Mouse (Mus musculus) midbrain, embryonic 14.5 days (tissue): ENCODE measurements around the gene Rps6ka1. TPM values are rescaled to one million over a fixed set of nuclear protein-coding genes. Genes with fewer than 3 reads are reported as not detected.
A peak's percentile ranks its signal among the peaks of the same experiment; 100 is the strongest.

Experiments used
- ATAC-seq: fragments of 200-750 bp; cut with Nextera tagmentation; 2 replicates; pipeline ENCODE4 v1.8.0; 2017; ENCODE audit warnings: moderate number of reproducible peaks, moderate library complexity; ENCODE audit not compliant: low FRiP score, low TSS enrichment
- DNase-seq: peaks from one replicate; pipeline ENCODE4 v3.0.0-alpha.2; 2015
- H3K27ac ChIP-seq: fragments of 300-500 bp; sonication (generic); replicated peaks from 2 replicates; pipeline ENCODE4 v1.5.1; 2014; ENCODE audit warnings: mild to moderate bottlenecking, low read depth, low read length, moderate library complexity
- H3K27me3 ChIP-seq: fragments of 300-500 bp; sonication (generic); 2 replicates; pipeline ENCODE4 v1.6.1; 2014; ENCODE audit warnings: low read length, control low read depth, mixed read lengths; ENCODE audit not compliant: control insufficient read depth, insufficient read depth
- H3K36me3 ChIP-seq: fragments of 300-500 bp; sonication (generic); 2 replicates; pipeline ENCODE4 v1.6.1; 2014; ENCODE audit warnings: low read length, control low read depth; ENCODE audit not compliant: control insufficient read depth, insufficient read depth
- H3K4me1 ChIP-seq: fragments of 300-500 bp; sonication (generic); 2 replicates; pipeline ENCODE4 v1.6.1; 2014; ENCODE audit warnings: mild to moderate bottlenecking, antibody characterized with exemption, low read length, control low read depth; ENCODE audit not compliant: control insufficient read depth, insufficient read depth
- H3K4me2 ChIP-seq: fragments of 300-500 bp; sonication (generic); 2 replicates; pipeline ENCODE4 v1.6.1; 2014; ENCODE audit warnings: mild to moderate bottlenecking, low read length, moderate library complexity
- H3K4me3 ChIP-seq: fragments of 300-500 bp; sonication (generic); replicated peaks from 2 replicates; pipeline ENCODE4 v1.5.1; 2014; ENCODE audit warnings: low read depth, low read length
- H3K9ac ChIP-seq: fragments of 300-500 bp; sonication (generic); replicated peaks from 2 replicates; pipeline ENCODE4 v1.6.1; 2014; ENCODE audit warnings: mild to moderate bottlenecking, low read length, moderate library complexity
- H3K9me3 ChIP-seq: fragments of 300-500 bp; sonication (generic); 2 replicates; pipeline ENCODE4 v1.6.1; 2016; ENCODE audit warnings: low read length, control low read depth, mixed read lengths; ENCODE audit not compliant: control insufficient read depth
- WGBS: fragments of 180-500 bp; shearing (Covaris S2); extraction: QIAGEN DNeasy Blood & Tissue Kit; methylation state at CpG from one replicate; pipeline ENCODE4 v1.1.7; 2014; 5-methylcytosine and 5-hydroxymethylcytosine counted together
- polyA plus RNA-seq: library from polyadenylated mRNA; unstranded; fragments of >200 nt; fragmentation: Nextera tagmentation; extraction: Ambion mirVana; gene quantifications from 2 replicates; pipeline ENCODE4 v1.2.1, GENCODE M21; 2014

Gene Rps6ka1
- polyA plus RNA-seq, 1 experiment from 2014 or later, result 22.0 TPM

DNA sequence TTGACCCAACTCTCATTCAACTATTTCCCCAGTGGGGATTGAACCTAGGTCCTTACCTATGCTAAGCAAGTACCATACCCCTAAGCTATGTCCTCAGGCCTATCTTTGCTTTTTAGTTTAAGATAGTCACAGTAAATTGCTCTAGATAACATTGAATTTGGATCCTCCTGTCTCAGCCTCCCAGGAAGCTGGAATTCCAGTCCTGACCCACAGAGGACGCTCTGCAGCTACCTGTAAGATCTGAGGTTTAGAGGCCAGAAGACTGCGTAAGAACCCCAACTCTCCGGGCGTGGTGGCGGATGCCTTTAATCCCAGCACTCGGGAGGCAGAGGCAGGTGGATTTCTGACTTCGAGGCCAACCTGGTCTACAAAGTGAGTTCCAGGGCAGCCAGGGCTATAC lies 47.1 kb downstream of the Rps6ka1 start:
- no peaks in the 10 kb centered on the region for H3K4me1 ChIP-seq
- no peak overlapping the region for H3K27ac ChIP-seq
- H3K9me3 ChIP-seq, result no peaks in the 10 kb centered on the region
- no peaks in the 10 kb centered on the region for H3K36me3 ChIP-seq
- no peak overlapping the region for H3K9ac ChIP-seq
- DNase-seq, result no peak
- no peak overlapping the region for H3K4me3 ChIP-seq
- no peak for ATAC-seq
- H3K4me2 ChIP-seq, result no peak overlapping the region
- no peaks in the 10 kb centered on the region for H3K27me3 ChIP-seq
- WGBS, result 95% methylated on average over 7 of the region's 7 CpGs

DNA sequence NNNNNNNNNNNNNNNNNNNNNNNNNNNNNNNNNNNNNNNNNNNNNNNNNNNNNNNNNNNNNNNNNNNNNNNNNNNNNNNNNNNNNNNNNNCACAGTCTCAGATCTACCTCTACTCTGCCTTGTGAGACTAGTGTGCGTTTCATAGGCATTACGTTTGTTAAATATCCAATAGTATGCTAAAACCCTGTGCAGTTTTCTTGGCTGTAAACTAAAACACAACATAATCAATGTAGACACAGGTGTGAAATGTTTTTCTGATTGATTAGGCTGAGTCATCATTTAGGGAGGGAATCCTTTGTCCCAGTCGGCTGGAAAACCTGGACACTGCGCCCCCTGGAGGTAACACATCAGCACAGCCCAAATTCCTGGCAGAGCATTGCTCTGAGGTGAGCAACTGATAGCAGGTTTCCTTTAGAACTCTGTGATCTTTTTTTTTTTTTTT lies 48.2 kb downstream of the Rps6ka1 start:
- no peak for ATAC-seq
- H3K9me3 ChIP-seq, result no peaks in the 10 kb centered on the region

DNA sequence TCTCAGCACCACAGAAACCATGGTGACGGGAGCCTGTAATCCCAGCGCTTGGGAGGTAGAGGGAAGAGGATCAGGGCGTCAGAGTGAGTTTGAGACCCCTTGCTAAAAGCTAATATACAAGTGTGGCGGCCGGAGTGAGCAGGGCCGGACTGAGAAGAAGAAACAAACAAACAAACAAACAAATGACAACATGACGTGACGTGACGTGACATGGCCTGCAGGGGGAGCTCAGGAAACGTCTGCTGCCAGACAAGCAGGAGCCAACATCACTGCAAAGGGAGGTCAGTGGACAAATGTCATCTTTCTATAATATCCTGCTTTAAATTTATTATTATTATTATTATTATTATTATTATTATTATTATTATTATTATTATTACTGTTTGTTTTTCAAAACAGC lies 51.0 kb downstream of the Rps6ka1 start:
- Histone ChIP-seq H3K36me3 (no peaks in the 10 kb centered on the region), H3K4me3 (no peak overlapping the region), H3K4me1 (no peaks in the 10 kb centered on the region), H3K27ac (no peak overlapping the region), H3K4me2 (no peak overlapping the region), H3K27me3 (no peaks in the 10 kb centered on the region), H3K9ac (no peak overlapping the region), H3K9me3 (no peaks in the 10 kb centered on the region)
- DNase-seq (peak; percentile 71), ATAC-seq (no peak)
- 46% methylated on average over 10 of the region's 10 CpGs for WGBS

More for the DNA sequence above, 48.2 kb downstream of the Rps6ka1 start:
- WGBS, result 67% methylated on average over 4 of the region's 4 CpGs
- Histone ChIP-seq H3K36me3 (no peaks in the 10 kb centered on the region), H3K4me1 (no peaks in the 10 kb centered on the region), H3K9ac (no peak overlapping the region), H3K4me3 (no peak overlapping the region), H3K27me3 (no peaks in the 10 kb centered on the region), H3K4me2 (no peak overlapping the region), H3K27ac (no peak overlapping the region)
- no peak for DNase-seq

DNA sequence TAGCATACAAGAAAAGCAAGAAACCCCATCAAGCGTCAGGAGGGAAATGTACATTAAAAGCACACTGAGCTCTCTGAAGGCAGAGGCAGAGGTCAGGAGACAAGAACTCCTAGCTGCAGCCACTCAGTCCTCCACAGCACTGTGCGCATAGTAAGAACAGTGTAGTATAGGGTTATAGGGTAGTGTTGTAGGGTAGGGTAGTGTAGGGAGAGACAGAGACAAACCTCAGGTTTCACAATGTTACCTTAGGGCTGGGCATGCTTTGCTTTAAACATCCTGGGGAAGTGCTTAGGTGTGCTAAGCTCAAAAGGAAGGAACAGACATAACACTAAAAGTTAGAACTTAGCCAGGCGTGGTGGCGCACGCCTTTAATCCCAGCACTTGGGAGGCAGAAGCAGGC lies 52.4 kb downstream of the Rps6ka1 start:
- no peaks in the 10 kb centered on the region for H3K27me3 ChIP-seq
- H3K9ac ChIP-seq, result no peak overlapping the region
- 95% methylated on average over 5 of the region's 5 CpGs for WGBS
- no peak for DNase-seq
- no peaks in the 10 kb centered on the region for H3K9me3 ChIP-seq
- ATAC-seq, result no peak
- H3K4me2 ChIP-seq, result no peak overlapping the region
- no peak overlapping the region for H3K27ac ChIP-seq
- no peaks in the 10 kb centered on the region for H3K4me1 ChIP-seq
- no peak overlapping the region for H3K4me3 ChIP-seq
- H3K36me3 ChIP-seq, result no peaks in the 10 kb centered on the region

DNA sequence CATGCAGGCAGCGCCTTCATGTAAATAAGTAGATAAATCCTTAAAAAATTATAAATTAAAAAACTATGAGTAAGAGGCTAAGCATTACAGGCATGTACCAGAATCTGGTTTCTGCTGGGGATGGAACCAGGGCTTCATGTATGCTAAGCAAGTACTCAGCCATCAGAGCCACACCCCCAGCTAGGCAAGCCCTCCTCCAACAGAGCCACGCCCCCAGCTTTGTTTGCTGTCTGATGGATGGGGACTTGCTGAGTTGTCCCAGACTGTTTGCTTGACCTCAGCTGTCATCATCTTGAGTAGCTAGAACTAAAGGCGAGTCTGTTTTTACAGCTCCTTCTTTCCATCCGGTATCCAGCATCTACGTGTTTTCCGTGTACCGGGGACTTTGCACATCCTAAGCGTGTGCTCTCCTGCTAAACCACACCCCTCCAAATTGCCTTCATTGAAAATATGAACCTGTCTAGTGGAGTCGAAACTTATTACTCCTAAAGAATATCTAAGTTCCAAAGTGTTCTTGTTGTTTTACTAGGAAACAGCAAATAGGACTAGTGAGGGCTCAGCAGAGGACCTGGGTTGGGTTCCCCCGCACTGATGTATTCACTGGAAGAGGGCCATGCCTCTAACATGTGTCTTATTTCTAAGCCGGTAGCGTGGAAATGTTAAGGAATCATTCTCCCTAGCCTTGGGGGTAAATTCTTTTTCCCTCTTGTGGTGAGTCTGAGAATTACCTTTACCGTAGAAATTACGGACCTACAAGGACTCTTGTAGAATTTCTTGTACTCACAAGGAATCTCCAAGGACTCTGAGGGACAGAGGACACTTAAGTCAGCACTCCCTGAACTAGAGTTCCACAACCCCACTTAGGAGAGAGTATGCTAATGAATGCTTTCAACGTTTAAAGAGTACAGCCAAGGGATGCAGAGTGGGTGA lies 54.4 kb downstream of the Rps6ka1 start:
- H3K4me1 ChIP-seq, result peaks cover 6% of the 10 kb centered on the region; the same call in 1 of the 2 replicates
- H3K9me3 ChIP-seq, result no peaks in the 10 kb centered on the region
- DNase-seq (no peak), ATAC-seq (no peak)
- no peak overlapping the region for H3K9ac ChIP-seq
- H3K27ac ChIP-seq, result no peak overlapping the region
- no peak overlapping the region for H3K4me3 ChIP-seq
- 77% methylated on average over 15 of the region's 15 CpGs for WGBS
- H3K4me2 ChIP-seq, result no peak overlapping the region
- H3K27me3 ChIP-seq, result no peaks in the 10 kb centered on the region
- no peaks in the 10 kb centered on the region for H3K36me3 ChIP-seq

DNA sequence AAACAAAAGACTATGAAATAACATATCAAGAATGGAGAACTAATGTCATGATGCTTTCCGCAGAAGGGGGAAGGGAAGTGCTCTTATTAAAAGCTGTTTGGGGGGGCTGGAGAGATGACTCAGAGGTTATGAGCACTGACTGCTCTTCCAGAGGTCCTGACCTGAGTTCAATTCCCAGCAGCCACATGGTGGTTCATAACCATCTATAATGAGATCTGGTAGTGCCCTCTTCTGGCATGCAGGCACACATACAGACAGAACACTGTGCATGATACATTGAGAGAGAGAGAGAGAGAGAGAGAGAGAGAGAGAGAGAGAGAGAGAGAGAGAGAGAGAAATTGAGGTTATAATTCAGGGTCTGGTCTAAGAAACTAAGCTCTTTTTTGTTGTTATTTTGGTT lies 57.1 kb downstream of the Rps6ka1 start:
- Histone ChIP-seq H3K4me3 (no peak overlapping the region), H3K27ac (no peak overlapping the region), H3K36me3 (no peaks in the 10 kb centered on the region), H3K9me3 (no peaks in the 10 kb centered on the region), H3K4me2 (no peak overlapping the region), H3K4me1 (peaks cover 8% of the 10 kb centered on the region; the same call in 1 of the 2 replicates), H3K9ac (no peak overlapping the region), H3K27me3 (no peaks in the 10 kb centered on the region)
- WGBS, result 100% methylated on average over 1 of the region's 1 CpGs
- DNase-seq, result no peak
- ATAC-seq, result no peak

DNA sequence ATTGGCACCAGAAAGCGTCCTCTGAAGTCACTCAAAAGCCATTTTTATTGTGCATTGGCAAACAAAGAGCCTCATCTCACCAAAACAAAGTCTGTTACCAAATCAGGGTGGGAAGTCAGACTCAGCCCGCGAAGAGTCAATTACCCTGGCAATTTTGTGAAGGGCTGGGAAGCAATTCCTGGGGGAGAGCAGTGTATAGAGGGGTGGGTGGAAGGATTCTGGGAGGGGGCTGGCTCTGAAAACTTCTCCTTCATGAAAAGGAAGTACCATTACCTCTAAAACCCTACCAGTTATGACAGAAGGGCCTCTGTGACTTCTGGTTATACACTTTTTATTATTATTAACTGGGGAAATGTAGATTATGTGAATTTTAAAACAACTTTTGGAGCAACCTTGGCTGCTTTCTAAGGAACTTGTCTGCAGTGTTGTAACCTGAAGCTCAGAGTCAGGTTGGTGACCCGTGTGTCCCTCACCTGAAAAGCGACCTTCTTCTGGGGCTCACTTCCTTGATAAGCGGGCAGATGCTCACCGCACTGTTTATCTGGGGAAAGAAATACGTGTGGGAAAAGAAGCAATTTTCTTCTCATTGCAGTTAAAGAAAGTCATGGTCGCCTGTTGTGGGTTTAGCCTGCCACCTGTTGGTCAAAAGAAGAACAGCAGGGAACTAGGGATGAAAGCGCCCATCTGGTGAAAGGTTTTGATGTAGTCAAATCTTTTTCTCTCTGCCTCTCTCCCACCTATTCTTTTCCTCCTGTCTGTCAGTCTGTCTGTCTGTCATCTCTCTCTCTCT lies 58.1 kb downstream of the Rps6ka1 start:
- H3K9me3 ChIP-seq, result no peaks in the 10 kb centered on the region
- H3K4me2 ChIP-seq, result no peak overlapping the region

DNA sequence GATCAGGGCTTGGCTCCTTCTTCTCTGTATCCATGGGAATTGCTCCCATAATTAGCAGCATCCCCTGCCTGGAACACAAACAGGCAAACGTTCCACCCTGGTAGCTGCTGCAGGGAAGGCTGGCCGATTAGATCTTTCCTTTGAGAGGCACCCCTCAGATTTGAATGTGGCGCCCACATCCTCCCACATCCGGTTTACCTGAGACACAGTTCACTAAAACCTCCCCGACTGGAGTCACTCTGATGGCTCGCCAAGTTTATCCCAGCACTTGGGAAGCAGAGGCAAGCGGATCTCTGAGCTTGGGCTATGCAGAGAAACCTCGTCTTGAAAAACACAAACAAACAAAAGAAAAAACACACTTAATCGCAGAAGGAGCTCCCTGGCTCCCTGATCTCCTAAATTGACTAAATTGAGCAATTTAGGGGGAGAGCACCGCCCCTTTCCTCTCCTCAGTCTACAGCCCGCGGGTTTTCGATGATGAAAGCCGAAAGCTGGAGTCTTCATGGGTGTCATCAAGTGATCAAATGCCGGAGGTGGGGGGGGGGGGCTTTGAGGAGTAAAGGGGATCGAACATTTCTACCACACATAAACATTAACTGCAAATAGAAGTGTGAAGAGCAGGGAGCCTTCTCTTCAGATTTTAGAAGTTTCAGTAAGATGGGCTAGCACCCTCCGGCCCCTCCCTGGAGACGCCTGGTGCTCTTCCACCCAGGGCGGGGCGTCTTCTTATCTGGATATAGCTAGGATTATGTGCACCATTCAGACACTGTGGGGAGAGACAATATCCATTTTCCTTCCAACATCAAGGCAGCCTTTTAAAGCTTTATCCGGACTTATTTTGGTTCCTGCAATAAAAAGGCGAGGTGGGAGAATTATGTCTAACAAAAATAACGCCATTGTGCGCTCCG lies 59.5 kb downstream of the Rps6ka1 start:
- Histone ChIP-seq H3K9me3 (no peaks in the 10 kb centered on the region), H3K9ac (no peak overlapping the region), H3K27me3 (no peaks in the 10 kb centered on the region), H3K4me3 (no peak overlapping the region), H3K36me3 (no peaks in the 10 kb centered on the region), H3K27ac (no peak overlapping the region), H3K4me1 (peaks cover 8% of the 10 kb centered on the region; the same call in 1 of the 2 replicates), H3K4me2 (no peak overlapping the region)
- DNase-seq (no peak), ATAC-seq (no peak)
- 35% methylated on average over 25 of the region's 25 CpGs for WGBS

More for the DNA sequence above, 58.1 kb downstream of the Rps6ka1 start:
- Histone ChIP-seq H3K27me3 (no peaks in the 10 kb centered on the region), H3K9ac (no peak overlapping the region), H3K4me3 (no peak overlapping the region), H3K4me1 (peaks cover 8% of the 10 kb centered on the region; the same call in 1 of the 2 replicates), H3K36me3 (no peaks in the 10 kb centered on the region), H3K27ac (no peak overlapping the region)
- ATAC-seq (no peak), DNase-seq (peak; percentile 88)
- 4% methylated on average over 10 of the region's 10 CpGs for WGBS
